Mouse (Mus musculus) ES-E14 (cell line): ENCODE measurements at regions not wholly inside any gene's neighbourhood (a gene's known extent, or its start where the extent isn't known, plus 50 kb on each side); places are given as distances from the start of the nearest gene placed in this dataset.

Experiments
- CHD2 ChIP-seq: IDR thresholded peaks from 2 replicates; pipeline ENCODE4 v1.6.1; 2014; ENCODE audit warnings: mild to moderate bottlenecking, low read depth, low read length, inconsistent platforms
- ZNF384 ChIP-seq: IDR thresholded peaks from 2 replicates; pipeline ENCODE4 v1.6.1; 2012; ENCODE audit warnings: low read depth, low read length, inconsistent platforms

DNA sequence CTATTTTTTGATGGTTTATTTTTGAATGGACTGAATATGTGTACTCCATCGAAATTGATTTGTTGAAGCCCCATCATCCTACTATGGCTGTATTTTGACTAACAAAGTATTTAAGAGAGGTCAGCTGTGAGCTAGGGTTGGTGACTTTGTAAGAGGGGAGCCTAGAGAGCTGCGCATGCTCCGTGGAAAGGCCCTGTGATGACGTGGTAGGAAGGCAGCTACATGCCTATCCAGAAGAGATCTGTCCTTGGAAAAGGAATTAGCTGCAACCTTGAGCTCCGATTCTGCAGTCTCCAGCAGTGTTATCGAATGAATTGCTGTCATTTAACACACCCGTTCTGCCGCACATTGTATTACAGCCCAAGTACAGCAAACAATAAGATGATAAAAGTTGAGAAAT lies 287.1 kb upstream of the Prickle1 start:
- TF ChIP-seq ZNF384 (no peak), CHD2 (no peak)
